8 mouse cellular contexts compared by ENCODE assay signal in genomic region chr11:9119231-9120020, GRCm38 (mm10). TPM values are rescaled to one million over a fixed set of nuclear protein-coding genes. Genes with fewer than 3 reads are reported as not detected.
DNase-seq lines count a peak whose midpoint lies in the region; ATAC-seq and TF ChIP-seq lines count a peak whose summit lies in the region.

No protein-coding gene starts in this region.

- no peak for TF ChIP-seq POLR2A in lung, adult 2 months (IDR thresholded peaks at IDR 0.05; ENCODE audit: borderline replicate concordance, extremely low read depth, low read depth, low read length)

- no peak for DNase-seq in lung, adult 2 months
- no peak for DNase-seq in left cerebral cortex, adult 8-10 months (ENCODE audit: low spot score in 2 of 2)
- DNase-seq in cerebellum, postnatal 10 days, result no peak

- no peak overlapping the region; the same call in 1 of the 2 replicates for H3K9ac ChIP-seq in lung, embryonic 15.5 days
- peak overlapping the region; percentile 45; the same call in 1 of the 2 replicates for H3K9ac ChIP-seq in forebrain, embryonic 13.5 days
- no peak overlapping the region for H3K9ac ChIP-seq in liver, embryonic 12.5 days
- H3K9ac ChIP-seq in stomach, embryonic 16.5 days (ENCODE audit: low read length), result peak overlapping the region; percentile 30; the same call in 1 of the 2 replicates

- peaks cover 28% of the 10 kb centered on the region for H3K4me1 ChIP-seq in lung, embryonic 15.5 days
- peaks cover 3% of the 10 kb centered on the region for H3K4me1 ChIP-seq in lung, adult 2 months (ENCODE audit: control insufficient read depth, insufficient read depth, low read length)
- peaks cover 27% of the 10 kb centered on the region for H3K4me1 ChIP-seq in forebrain, embryonic 13.5 days
- peaks cover 30% of the 10 kb centered on the region for H3K4me1 ChIP-seq in liver, embryonic 12.5 days
- peaks cover 20% of the 10 kb centered on the region for H3K4me1 ChIP-seq in stomach, embryonic 16.5 days (ENCODE audit: control insufficient read depth, insufficient read depth, low read length)

- H3K27ac ChIP-seq in lung, embryonic 15.5 days, result no peak overlapping the region
- no peak overlapping the region for H3K27ac ChIP-seq in forebrain, embryonic 13.5 days
- no peak overlapping the region for H3K27ac ChIP-seq in liver, embryonic 12.5 days
- no peak overlapping the region for H3K27ac ChIP-seq in stomach, embryonic 16.5 days (ENCODE audit: low read length)

- peaks cover 56% of the 10 kb centered on the region for H3K27me3 ChIP-seq in lung, embryonic 15.5 days
- H3K27me3 ChIP-seq in forebrain, embryonic 13.5 days, result peaks cover 51% of the 10 kb centered on the region
- H3K27me3 ChIP-seq in liver, embryonic 12.5 days (replicated peaks), result peaks cover 59% of the 10 kb centered on the region
- H3K27me3 ChIP-seq in stomach, embryonic 16.5 days (ENCODE audit: control insufficient read depth, insufficient read depth, low read length), result peaks cover 27% of the 10 kb centered on the region

- no peak for TF ChIP-seq CTCF in lung, adult 2 months (IDR thresholded peaks at IDR 0.05; ENCODE audit: insufficient read depth, low read length)

- no peaks in the 10 kb centered on the region for H3K9me3 ChIP-seq in lung, embryonic 15.5 days
- no peaks in the 10 kb centered on the region for H3K9me3 ChIP-seq in forebrain, embryonic 13.5 days (replicated peaks)
- H3K9me3 ChIP-seq in liver, embryonic 12.5 days (replicated peaks), result no peaks in the 10 kb centered on the region
- no peaks in the 10 kb centered on the region for H3K9me3 ChIP-seq in stomach, embryonic 16.5 days (replicated peaks; ENCODE audit: control insufficient read depth, low read length)

- no peaks in the 10 kb centered on the region for H3K36me3 ChIP-seq in lung, embryonic 15.5 days
- H3K36me3 ChIP-seq in forebrain, embryonic 13.5 days (ENCODE audit: poor library complexity, severe bottlenecking), result no peaks in the 10 kb centered on the region
- no peaks in the 10 kb centered on the region for H3K36me3 ChIP-seq in liver, embryonic 12.5 days
- no peaks in the 10 kb centered on the region for H3K36me3 ChIP-seq in stomach, embryonic 16.5 days (ENCODE audit: control insufficient read depth, insufficient read depth, low read length)

- 13% methylated on average over 22 of the region's 22 CpGs for WGBS in lung, embryonic 15.5 days
- 23% methylated on average over 22 of the region's 22 CpGs for WGBS in lung, adult 2 months
- WGBS in forebrain, embryonic 13.5 days, result 2% methylated on average over 22 of the region's 22 CpGs
- 15% methylated on average over 22 of the region's 22 CpGs for WGBS in liver, embryonic 12.5 days (ENCODE audit: insufficient replicate concordance)
- 19% methylated on average over 22 of the region's 22 CpGs for WGBS in stomach, embryonic 16.5 days

- no peak for ATAC-seq in lung, embryonic 15.5 days (ENCODE audit: borderline replicate concordance, extremely low read depth, low FRiP score, low TSS enrichment)
- ATAC-seq in forebrain, embryonic 13.5 days, result peak; percentile 29; the same call in 1 of the 2 replicates
- ATAC-seq in liver, embryonic 12.5 days, result no peak
- no peak for ATAC-seq in stomach, embryonic 16.5 days (ENCODE audit: insufficient read depth, low FRiP score)
- no peak for ATAC-seq in cerebellum, adult (ENCODE audit: insufficient number of reproducible peaks, low FRiP score, low TSS enrichment)

- peak overlapping the region; percentile 91 for H3K4me2 ChIP-seq in lung, embryonic 15.5 days
- H3K4me2 ChIP-seq in forebrain, embryonic 13.5 days, result peak overlapping the region; percentile 96
- peak overlapping the region; percentile 73 for H3K4me2 ChIP-seq in liver, embryonic 12.5 days
- peak overlapping the region; percentile 69 for H3K4me2 ChIP-seq in stomach, embryonic 16.5 days (ENCODE audit: low read depth, low read length)

- H3K4me3 ChIP-seq in lung, embryonic 15.5 days, result peak overlapping the region; percentile 46
- no peak overlapping the region for H3K4me3 ChIP-seq in lung, adult 2 months (replicated peaks; ENCODE audit: extremely low read depth, low read depth, low read length)
- peak overlapping the region; percentile 46 for H3K4me3 ChIP-seq in forebrain, embryonic 13.5 days
- H3K4me3 ChIP-seq in liver, embryonic 12.5 days, result peak overlapping the region; percentile 45
- H3K4me3 ChIP-seq in stomach, embryonic 16.5 days (replicated peaks; ENCODE audit: low read length), result peak overlapping the region; percentile 50

RNA-seq across cellular contexts. Expression of gene Upp1, which starts 1.5 kb away (rescaled TPM):
- 13.7 and 14.1 TPM in 2 replicates for polyA plus RNA-seq in lung, embryonic 15.5 days (2015; fragmentation: Nextera tagmentation; extraction: Ambion mirVana)
- 25.6 and 30.4 TPM in 2 replicates for polyA plus RNA-seq in lung, adult 2 months (2012; rRNA removed)
- 2.7 and 3.2 TPM in 2 replicates for polyA plus RNA-seq in forebrain, embryonic 13.5 days (2015; fragmentation: Nextera tagmentation; extraction: Ambion mirVana)
- 2.2 and 3.0 TPM in 2 replicates for polyA plus RNA-seq in liver, embryonic 12.5 days (2016; fragmentation: Nextera tagmentation; extraction: Ambion mirVana)
- polyA plus RNA-seq in stomach, embryonic 16.5 days (2015; fragmentation: Nextera tagmentation; extraction: Ambion mirVana), result 14.1 and 17.3 TPM in 2 replicates
- 1 to 10 TPM; 1.5 to 4.6 (median 2.6) TPM for total RNA-seq in left cerebral cortex, adult 8-10 months (2022)

Comparison
In these comparisons a context has a peak if more than half of its experiments do, and no peak if none do; other contexts are left out.
1. H3K9ac ChIP-seq: peak in forebrain, embryonic 13.5 days (single experiment) and stomach, embryonic 16.5 days (single experiment); none in lung, embryonic 15.5 days (single experiment) and liver, embryonic 12.5 days (single experiment).
2. Peak in every context shown above with its lines, with median percentiles within 50 percentile points of each other: H3K4me2 ChIP-seq.